ENCODE assay signal across 25 mouse cellular contexts in the genomic region with DNA sequence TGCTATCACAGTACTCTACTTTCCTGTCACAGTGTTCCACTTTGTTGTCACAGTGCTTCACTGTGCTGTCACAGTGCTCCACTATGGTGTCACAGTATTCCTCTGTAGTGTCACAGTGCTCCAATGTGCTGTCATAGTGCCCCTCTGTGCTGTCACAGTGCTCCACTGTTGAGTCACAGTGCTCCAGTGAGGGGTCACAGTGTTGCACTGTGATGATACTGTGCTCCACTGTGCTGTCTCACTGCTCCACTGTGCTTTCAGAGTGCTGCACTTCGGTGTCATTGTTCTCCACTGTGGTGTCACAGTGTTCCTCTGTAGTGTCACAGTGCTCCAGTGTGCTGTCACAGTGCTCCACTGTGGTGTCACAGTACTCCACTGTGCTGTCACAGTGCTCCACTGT.
A peak's percentile ranks its signal among the peaks of the same experiment; 100 is the strongest.
DNase-seq lines count a peak whose midpoint lies in the region; ATAC-seq and TF ChIP-seq lines count a peak whose summit lies in the region.
"Had no signal": no experiment of that assay in that cellular context is flagged by ENCODE, and none has a peak within 500 bp of the region (broad histone marks: within the 10 kb centered on the region; RNA-seq: fewer than 3 reads in every experiment).

No protein-coding gene starts in this region.

- ATAC-seq in hindbrain, embryonic 11.5 days (ENCODE audit: low FRiP score): peak; percentile 38; the same call in 1 of the 2 replicates
- ATAC-seq in hindbrain, embryonic 12.5 days (ENCODE audit: low FRiP score): no peak
- no peak for ATAC-seq in megakaryocyte, adult 5-6 weeks (ENCODE audit: poor library complexity, severe bottlenecking)
- ATAC-seq: CD4-positive, CD25-positive, alpha-beta regulatory T cell, adult 4 months; forebrain, embryonic 15.5 days; lung, postnatal 0 days had no signal

- no peak overlapping the region for H3K9ac ChIP-seq in hindbrain, embryonic 11.5 days (ENCODE audit: low read depth, low read length)
- H3K9ac ChIP-seq in hindbrain, embryonic 12.5 days: no peak overlapping the region
- H3K9ac ChIP-seq: embryonic facial prominence, embryonic 12.5 days; forebrain, embryonic 15.5 days; heart, embryonic 15.5 days; hindbrain, embryonic 14.5 days had no signal

- 70% methylated on average over 1 of the region's 1 CpGs for WGBS in hindbrain, embryonic 11.5 days
- WGBS in hindbrain, embryonic 12.5 days: 91% methylated on average over 1 of the region's 1 CpGs
- 83% methylated on average over 1 of the region's 1 CpGs for WGBS in thymus, adult 2 months

- no peaks in the 10 kb centered on the region for H3K4me1 ChIP-seq in hindbrain, embryonic 11.5 days (replicated peaks; ENCODE audit: control insufficient read depth, insufficient read depth, low read length)
- no peaks in the 10 kb centered on the region for H3K4me1 ChIP-seq in hindbrain, embryonic 12.5 days
- peaks cover 100% of the 10 kb centered on the region for H3K4me1 ChIP-seq in megakaryocyte, embryonic 14.5 days
- H3K4me1 ChIP-seq in thymus, adult 2 months (replicated peaks; ENCODE audit: control insufficient read depth, insufficient read depth, low read length): no peaks in the 10 kb centered on the region; the same call in 1 of the 2 replicates
- H3K4me1 ChIP-seq: embryonic facial prominence, embryonic 12.5 days; forebrain, embryonic 15.5 days; heart, embryonic 15.5 days had no signal

- DNase-seq in hindbrain, embryonic 11.5 days (ENCODE audit: low spot score): no peak
- DNase-seq in thymus, postnatal 36 days: peak; percentile 0 to 3
- DNase-seq in thymus, adult 2 months: no peak
- DNase-seq in natural killer cell, adult 2 months (ENCODE audit: low spot score in 2 of 2): no peak
- DNase-seq: adrenal gland, postnatal 25 days; cerebellum, adult 11-12 months; cerebellum, adult 9-11 months; embryo, embryonic 11 days; gastrocnemius, postnatal 25 days; heart, adult 18-20 months; kidney, adult 2 months; kidney, postnatal 4 days; left cerebral cortex, postnatal 4 days; lung, adult 18-20 months; lung, postnatal 4 days; right cerebral cortex, postnatal 4 days had no signal

- H3K9me3 ChIP-seq in hindbrain, embryonic 11.5 days (ENCODE audit: control insufficient read depth, low read length): no peaks in the 10 kb centered on the region
- no peaks in the 10 kb centered on the region for H3K9me3 ChIP-seq in hindbrain, embryonic 12.5 days (replicated peaks)
- H3K9me3 ChIP-seq in megakaryocyte, embryonic 14.5 days: peaks cover 78% of the 10 kb centered on the region
- H3K9me3 ChIP-seq: embryonic facial prominence, embryonic 12.5 days; forebrain, embryonic 15.5 days; heart, embryonic 15.5 days had no signal

- H3K4me3 ChIP-seq in hindbrain, embryonic 11.5 days (ENCODE audit: low read depth, low read length): no peak overlapping the region
- H3K4me3 ChIP-seq in hindbrain, embryonic 12.5 days: no peak overlapping the region
- H3K4me3 ChIP-seq in megakaryocyte, embryonic 14.5 days (replicated peaks): peak overlapping the region; percentile 70
- H3K4me3 ChIP-seq in thymus, adult 2 months (ENCODE audit: control insufficient read depth, insufficient read depth, low read length): no peak overlapping the region
- H3K4me3 ChIP-seq: embryonic facial prominence, embryonic 12.5 days; forebrain, embryonic 15.5 days; heart, embryonic 15.5 days had no signal

- no peaks in the 10 kb centered on the region for H3K36me3 ChIP-seq in hindbrain, embryonic 11.5 days (ENCODE audit: control insufficient read depth, insufficient read depth, low read length)
- no peaks in the 10 kb centered on the region for H3K36me3 ChIP-seq in hindbrain, embryonic 12.5 days
- H3K36me3 ChIP-seq in megakaryocyte, embryonic 14.5 days (replicated peaks; ENCODE audit: low read length): no peaks in the 10 kb centered on the region
- no peaks in the 10 kb centered on the region for H3K36me3 ChIP-seq in thymus, adult 2 months (ENCODE audit: control insufficient read depth, insufficient read depth, low read length)
- H3K36me3 ChIP-seq: embryonic facial prominence, embryonic 12.5 days; forebrain, embryonic 15.5 days; heart, embryonic 15.5 days had no signal

- no peaks in the 10 kb centered on the region for H3K27me3 ChIP-seq in hindbrain, embryonic 11.5 days (ENCODE audit: control insufficient read depth, insufficient read depth, low read length)
- H3K27me3 ChIP-seq in hindbrain, embryonic 12.5 days: no peaks in the 10 kb centered on the region
- peaks cover 38% of the 10 kb centered on the region for H3K27me3 ChIP-seq in megakaryocyte, embryonic 14.5 days (replicated peaks)
- H3K27me3 ChIP-seq in thymus, adult 2 months (ENCODE audit: control insufficient read depth, insufficient read depth, low read length): no peaks in the 10 kb centered on the region
- H3K27me3 ChIP-seq: embryonic facial prominence, embryonic 12.5 days; forebrain, embryonic 15.5 days; heart, embryonic 15.5 days had no signal

- no peak for TF ChIP-seq POLR2A in thymus, adult 2 months (IDR thresholded peaks at IDR 0.05; ENCODE audit: control insufficient read depth, extremely low read depth, insufficient read depth, low read length, poor library complexity)

- no peak overlapping the region for H3K4me2 ChIP-seq in hindbrain, embryonic 11.5 days (replicated peaks; ENCODE audit: low read depth, low read length)
- no peak overlapping the region for H3K4me2 ChIP-seq in hindbrain, embryonic 12.5 days (replicated peaks)
- H3K4me2 ChIP-seq: embryonic facial prominence, embryonic 12.5 days; forebrain, embryonic 15.5 days; heart, embryonic 15.5 days; hindbrain, embryonic 14.5 days had no signal

- no peak overlapping the region for H3K27ac ChIP-seq in hindbrain, embryonic 11.5 days (ENCODE audit: low read depth, low read length)
- no peak overlapping the region for H3K27ac ChIP-seq in hindbrain, embryonic 12.5 days
- H3K27ac ChIP-seq in thymus, adult 2 months (ENCODE audit: control insufficient read depth, insufficient read depth, low read length): no peak overlapping the region
- H3K27ac ChIP-seq: embryonic facial prominence, embryonic 12.5 days; forebrain, embryonic 15.5 days; heart, embryonic 15.5 days; hindbrain, embryonic 14.5 days had no signal

- no peak for TF ChIP-seq CTCF in thymus, adult 2 months (IDR thresholded peaks at IDR 0.05; ENCODE audit: borderline replicate concordance, control insufficient read depth, extremely low read depth, insufficient read depth, low read length, poor library complexity)

Comparison
In these comparisons a context has a peak if more than half of its experiments do, and no peak if none do; other contexts are left out.
1. DNase-seq: peak in thymus, postnatal 36 days (2 of 2); none in hindbrain, embryonic 11.5 days (single experiment), thymus, adult 2 months (single experiment) and natural killer cell, adult 2 months (0 of 2).